Mouse (Mus musculus): Measurements from ENCODE around the gene Gzmn. TPM values are rescaled to one million over a fixed set of nuclear protein-coding genes. Genes with fewer than 3 reads are reported as not detected.
"Not testable (repeated sequence)": the region's sequence is repeated elsewhere in the genome, so short reads cannot be mapped to it uniquely, and the experiment has no call there.

The Gzmn gene
- not detected in 2 replicates for polyA plus RNA-seq (2015; fragmentation: Nextera tagmentation; extraction: Ambion mirVana)

GRCm38 (mm10) chr14:56174499-56174898, at the start of gene Gzmn:
Gzmn (minus strand) TSS chr14:56174599.
- H3K36me3 ChIP-seq, result no peaks in the 10 kb centered on the region
- H3K4me3 ChIP-seq, result no peak within 1 kb of the TSS
- no peak within 1 kb of the TSS for H3K9ac ChIP-seq
- 91% methylated on average over 5 of the region's 5 CpGs for WGBS
- no peaks in the 10 kb centered on the region for H3K9me3 ChIP-seq
- no peak within 1 kb of the TSS for H3K27ac ChIP-seq
- no peak within 1 kb of the TSS for H3K4me2 ChIP-seq
- H3K4me1 ChIP-seq, result no peaks in the 10 kb centered on the region
- ATAC-seq (ENCODE audit: insufficient number of reproducible peaks, insufficient read depth, low FRiP score, low TSS enrichment, low read depth), result no peak
- no peaks in the 10 kb centered on the region for H3K27me3 ChIP-seq

- no peak within 1 kb of the TSS for H3K9ac ChIP-seq
- no peak within 1 kb of the TSS for H3K4me2 ChIP-seq
- 94% methylated on average over 4 of the region's 4 CpGs for WGBS
- H3K27ac ChIP-seq, result no peak within 1 kb of the TSS
- no peaks in the 10 kb centered on the region for H3K36me3 ChIP-seq
- H3K4me1 ChIP-seq, result no peaks in the 10 kb centered on the region
- ATAC-seq (ENCODE audit: insufficient number of reproducible peaks, insufficient read depth, low FRiP score, low TSS enrichment, low read depth), result no peak
- H3K27me3 ChIP-seq, result no peaks in the 10 kb centered on the region
- no peak within 1 kb of the TSS for H3K4me3 ChIP-seq
- no peaks in the 10 kb centered on the region for H3K9me3 ChIP-seq
Measured at GRCm38 (mm10) chr14:56211317-56211716, 36.9 kb upstream of the Gzmn start, which contains the start of gene Gzmf. Gzmf (minus strand) TSS chr14:56211417.

- Histone ChIP-seq H3K9ac (no peak overlapping the region), H3K4me3 (no peak overlapping the region), H3K27me3 (no peaks in the 10 kb centered on the region), H3K9me3 (no peaks in the 10 kb centered on the region), H3K4me2 (no peak overlapping the region), H3K36me3 (no peaks in the 10 kb centered on the region), H3K27ac (no peak overlapping the region), H3K4me1 (no peaks in the 10 kb centered on the region)
- ATAC-seq (ENCODE audit: insufficient number of reproducible peaks, insufficient read depth, low FRiP score, low TSS enrichment, low read depth), result no peak
- WGBS, result 73% methylated on average over 1 of the region's 1 CpGs
Measured at GRCm38 (mm10) chr14:56205613-56206012, 31.2 kb upstream of the Gzmn start.

GRCm38 (mm10) chr14:56205021-56205420, 30.6 kb upstream of the Gzmn start:
- H3K27me3 ChIP-seq; H3K4me3 ChIP-seq; H3K27ac ChIP-seq; H3K36me3 ChIP-seq; ATAC-seq (ENCODE audit: insufficient number of reproducible peaks, insufficient read depth, low FRiP score, low TSS enrichment, low read depth); H3K4me2 ChIP-seq; H3K9ac ChIP-seq; H3K4me1 ChIP-seq; H3K9me3 ChIP-seq: not testable (repeated sequence)
- WGBS, result 32% methylated on average over 5 of the region's 5 CpGs

- no peak for ATAC-seq (ENCODE audit: insufficient number of reproducible peaks, insufficient read depth, low FRiP score, low TSS enrichment, low read depth)
- Histone ChIP-seq H3K4me1 (no peaks in the 10 kb centered on the region), H3K27me3 (no peaks in the 10 kb centered on the region), H3K36me3 (no peaks in the 10 kb centered on the region), H3K27ac (no peak overlapping the region), H3K4me2 (no peak overlapping the region), H3K9me3 (no peaks in the 10 kb centered on the region), H3K9ac (no peak overlapping the region), H3K4me3 (no peak overlapping the region)
- 7% methylated on average over 2 of the region's 2 CpGs for WGBS
Measured at GRCm38 (mm10) chr14:56203975-56204374, 29.6 kb upstream of the Gzmn start.

- no peak overlapping the region for H3K4me2 ChIP-seq
- no peaks in the 10 kb centered on the region for H3K36me3 ChIP-seq
- H3K4me1 ChIP-seq, result no peaks in the 10 kb centered on the region
- no peak overlapping the region for H3K9ac ChIP-seq
- ATAC-seq (ENCODE audit: insufficient number of reproducible peaks, insufficient read depth, low FRiP score, low TSS enrichment, low read depth), result no peak
- H3K27ac ChIP-seq, result no peak overlapping the region
- H3K9me3 ChIP-seq, result no peaks in the 10 kb centered on the region
- no peak overlapping the region for H3K4me3 ChIP-seq
- no peaks in the 10 kb centered on the region for H3K27me3 ChIP-seq
- 62% methylated on average over 6 of the region's 6 CpGs for WGBS
Measured at GRCm38 (mm10) chr14:56186946-56187345, 12.5 kb upstream of the Gzmn start.

GRCm38 (mm10) chr14:56186521-56186920, 12.1 kb upstream of the Gzmn start:
- no peaks in the 10 kb centered on the region for H3K27me3 ChIP-seq
- no peak overlapping the region for H3K27ac ChIP-seq
- H3K4me2 ChIP-seq, result no peak overlapping the region
- H3K4me1 ChIP-seq, result no peaks in the 10 kb centered on the region
- no peak overlapping the region for H3K9ac ChIP-seq
- no peak overlapping the region for H3K4me3 ChIP-seq
- no peak for ATAC-seq (ENCODE audit: insufficient number of reproducible peaks, insufficient read depth, low FRiP score, low TSS enrichment, low read depth)
- H3K36me3 ChIP-seq, result no peaks in the 10 kb centered on the region
- H3K9me3 ChIP-seq, result no peaks in the 10 kb centered on the region
- WGBS, result 67% methylated on average over 5 of the region's 5 CpGs

GRCm38 (mm10) chr14:56177651-56178050, 3.3 kb upstream of the Gzmn start:
- H3K36me3 ChIP-seq; H3K9ac ChIP-seq; H3K27ac ChIP-seq; H3K4me3 ChIP-seq; H3K4me2 ChIP-seq; H3K4me1 ChIP-seq; H3K27me3 ChIP-seq; H3K9me3 ChIP-seq; ATAC-seq (ENCODE audit: insufficient number of reproducible peaks, insufficient read depth, low FRiP score, low TSS enrichment, low read depth): not testable (repeated sequence)
- WGBS, result 24% methylated on average over 8 of the region's 8 CpGs

GRCm38 (mm10) chr14:56173396-56173795, 1.0 kb downstream of the Gzmn start:
- Histone ChIP-seq H3K4me1 (no peaks in the 10 kb centered on the region), H3K9me3 (no peaks in the 10 kb centered on the region), H3K4me3 (no peak overlapping the region), H3K27me3 (no peaks in the 10 kb centered on the region), H3K36me3 (no peaks in the 10 kb centered on the region), H3K4me2 (no peak overlapping the region), H3K9ac (no peak overlapping the region), H3K27ac (no peak overlapping the region)
- 91% methylated on average over 6 of the region's 6 CpGs for WGBS
- no peak for ATAC-seq (ENCODE audit: insufficient number of reproducible peaks, insufficient read depth, low FRiP score, low TSS enrichment, low read depth)

GRCm38 (mm10) chr14:56172744-56173143, 1.7 kb downstream of the Gzmn start:
- Histone ChIP-seq H3K27ac (no peak overlapping the region), H3K9me3 (no peaks in the 10 kb centered on the region), H3K4me3 (no peak overlapping the region), H3K4me2 (no peak overlapping the region), H3K27me3 (no peaks in the 10 kb centered on the region), H3K4me1 (no peaks in the 10 kb centered on the region), H3K9ac (no peak overlapping the region), H3K36me3 (no peaks in the 10 kb centered on the region)
- 90% methylated on average over 5 of the region's 5 CpGs for WGBS
- no peak for ATAC-seq (ENCODE audit: insufficient number of reproducible peaks, insufficient read depth, low FRiP score, low TSS enrichment, low read depth)

- WGBS, result 77% methylated on average over 6 of the region's 6 CpGs
- Histone ChIP-seq H3K4me2 (no peak overlapping the region), H3K27ac (no peak overlapping the region), H3K9me3 (no peaks in the 10 kb centered on the region), H3K4me3 (no peak overlapping the region), H3K4me1 (no peaks in the 10 kb centered on the region), H3K9ac (no peak overlapping the region), H3K36me3 (no peaks in the 10 kb centered on the region), H3K27me3 (no peaks in the 10 kb centered on the region)
- ATAC-seq (ENCODE audit: insufficient number of reproducible peaks, insufficient read depth, low FRiP score, low TSS enrichment, low read depth), result no peak
Measured at GRCm38 (mm10) chr14:56168009-56168408, 6.4 kb downstream of the Gzmn start.

- no peak for ATAC-seq (ENCODE audit: insufficient number of reproducible peaks, insufficient read depth, low FRiP score, low TSS enrichment, low read depth)
- Histone ChIP-seq H3K4me2 (no peak overlapping the region), H3K27me3 (no peaks in the 10 kb centered on the region), H3K36me3 (no peaks in the 10 kb centered on the region), H3K9ac (no peak overlapping the region), H3K9me3 (no peaks in the 10 kb centered on the region), H3K4me1 (no peaks in the 10 kb centered on the region), H3K27ac (no peak overlapping the region), H3K4me3 (no peak overlapping the region)
- WGBS, result 81% methylated on average over 2 of the region's 2 CpGs
Measured at GRCm38 (mm10) chr14:56162109-56162508, 12.3 kb downstream of the Gzmn start.

GRCm38 (mm10) chr14:56159479-56159878, 14.9 kb downstream of the Gzmn start, which contains the start of gene Gzmg:
Gzmg (minus strand) TSS chr14:56159579.
- 82% methylated on average over 2 of the region's 2 CpGs for WGBS
- not testable (repeated sequence) for H3K4me2 ChIP-seq; H3K9ac ChIP-seq; ATAC-seq (ENCODE audit: insufficient number of reproducible peaks, insufficient read depth, low FRiP score, low TSS enrichment, low read depth); H3K27ac ChIP-seq; H3K27me3 ChIP-seq; H3K4me1 ChIP-seq; H3K9me3 ChIP-seq; H3K36me3 ChIP-seq; H3K4me3 ChIP-seq
